Mouse (Mus musculus) heart, postnatal 36 days (tissue): ENCODE measurements at regions not wholly inside any gene's neighbourhood (a gene's known extent, or its start where the extent isn't known, plus 50 kb on each side); places are given as distances from the start of the nearest gene placed in this dataset.

Experiments
- DNase-seq, 2 experiments: peaks; one replicate each; pipeline ENCODE4 v3.0.0; 2021 to 2022
- intact Hi-C: fragments of 180-260 bp; cut with DNase I; formaldehyde crosslinking; loops from one replicate; pipeline ENCODE4 v1.15.1; 2025

DNA sequence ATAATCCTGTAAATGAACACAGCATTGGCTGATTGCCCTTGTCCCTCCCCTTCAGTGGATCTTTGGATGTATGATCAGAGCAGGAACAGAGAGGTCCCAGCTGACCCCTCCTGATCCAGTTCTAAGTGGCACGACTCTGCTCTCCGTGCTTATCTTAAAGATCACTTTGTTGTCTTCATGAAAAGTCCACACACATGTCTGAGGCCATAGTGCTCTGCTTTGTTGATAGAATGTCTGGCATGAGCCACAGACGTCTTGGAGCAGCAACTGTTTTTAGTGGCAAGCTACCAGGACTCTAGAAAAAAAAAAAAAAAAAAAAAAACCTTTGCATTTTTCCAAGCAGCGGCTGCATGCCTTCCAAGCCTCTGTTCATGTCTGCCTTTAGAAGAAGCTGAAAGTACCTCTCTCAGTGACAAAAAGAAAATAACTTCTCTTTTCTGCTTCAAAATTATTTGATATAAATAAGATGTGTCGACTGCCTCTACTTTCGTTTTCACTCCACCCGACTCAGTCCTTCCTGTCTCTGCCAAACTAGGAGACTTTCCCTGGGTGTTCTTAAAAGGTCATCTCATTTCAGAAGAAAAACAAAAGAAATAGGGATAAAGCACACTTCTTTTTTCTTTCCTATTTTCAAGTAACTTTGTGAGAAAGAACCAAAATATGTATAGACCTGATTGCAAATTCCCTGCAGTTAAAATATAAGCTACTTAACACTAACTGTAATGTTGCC, 63.9 kb upstream of the Mbnl1 start:
- intact Hi-C loops = loop anchor here (5.0 kb wide), 1 partner anchor 204 kb away; no protein-coding TSS in a partner anchor
- peak; percentile 35 to 66 for DNase-seq

DNA sequence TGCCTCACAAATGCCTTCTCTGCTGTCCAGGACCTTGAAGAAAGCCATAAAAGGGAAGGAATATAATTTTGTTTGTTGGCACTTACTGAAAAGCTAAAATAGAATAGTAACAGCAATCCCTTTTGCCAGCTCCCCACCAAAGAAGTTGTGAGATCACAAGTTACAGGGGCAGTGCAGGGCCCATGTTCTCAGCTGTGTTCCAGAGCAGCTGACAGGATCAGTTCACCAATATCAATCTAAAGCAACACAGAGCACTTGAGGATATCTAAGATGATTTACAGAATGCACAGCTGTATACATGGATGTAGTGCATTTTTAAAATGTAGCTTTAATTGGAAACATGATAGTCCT, 63.4 kb upstream of the Mbnl1 start:
- DNase-seq = peak; percentile 9 to 43
- intact Hi-C loops = loop anchor here (5.0 kb wide), 1 partner anchor 203 kb away; no protein-coding TSS in a partner anchor

DNA sequence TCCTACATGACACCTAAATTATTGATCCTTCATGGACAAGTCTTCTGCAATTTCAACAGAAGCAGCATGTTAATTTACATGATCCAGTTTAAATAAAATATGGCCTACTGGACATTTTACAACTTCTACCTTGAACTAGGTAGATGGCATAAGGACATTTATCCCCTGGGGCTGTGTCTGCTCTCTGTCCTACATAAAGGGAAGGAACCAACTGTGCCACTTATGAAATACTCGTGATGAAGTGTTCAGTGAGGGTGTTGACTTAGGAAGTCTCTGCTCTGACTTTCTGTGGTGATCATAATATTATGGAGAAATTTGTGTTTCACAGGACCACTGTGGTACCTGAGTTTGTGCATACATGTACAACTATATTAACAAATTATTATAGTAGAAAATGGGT, 60.9 kb upstream of the Mbnl1 start:
- intact Hi-C loops = no loop called here
- no peak for DNase-seq

DNA sequence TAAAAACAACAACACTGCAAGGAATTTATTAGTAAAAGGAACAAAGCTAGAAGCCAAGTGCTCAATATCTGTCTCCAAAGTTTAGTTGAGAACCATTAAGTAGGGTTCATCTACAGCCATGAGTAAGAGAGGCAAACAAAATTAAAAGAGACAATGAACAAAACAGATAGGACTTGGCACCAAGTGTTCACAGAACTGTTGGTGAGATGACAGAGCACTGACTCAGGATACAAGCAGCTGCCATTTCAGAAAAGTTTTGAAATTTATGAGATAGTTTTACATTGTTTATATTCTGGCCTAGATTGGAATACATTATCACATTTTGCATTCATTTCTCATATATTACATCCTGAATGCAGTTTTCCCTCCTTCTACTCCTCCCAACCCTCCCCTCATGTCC, 60.4 kb upstream of the Mbnl1 start:
- intact Hi-C loops = no loop called here
- DNase-seq = no peak

- DNase-seq = no peak
- intact Hi-C loops = no loop called here
Measured at GRCm38 (mm10) chr3:60413749-60414148, 58.9 kb upstream of the Mbnl1 start.

DNA sequence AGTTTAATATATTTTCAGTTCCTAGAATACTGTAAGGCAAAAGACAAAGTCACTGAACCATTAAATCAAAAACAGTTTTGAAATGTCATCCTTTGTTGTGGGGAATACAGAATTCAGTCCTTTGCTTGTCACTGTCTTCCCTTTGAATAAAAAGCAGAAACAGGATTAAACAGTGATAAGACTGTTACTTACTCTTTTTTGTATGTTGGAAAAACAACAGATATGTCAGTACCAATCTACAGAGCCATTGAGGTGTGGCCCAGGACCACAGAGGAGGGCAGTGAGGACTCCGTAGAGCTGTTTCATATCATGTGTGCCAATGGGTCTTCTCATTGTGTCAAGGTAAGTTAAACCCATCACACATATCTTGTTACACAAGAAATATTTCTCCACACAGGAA, 55.6 kb upstream of the Mbnl1 start:
- intact Hi-C loops = no loop called here
- no peak for DNase-seq

DNA sequence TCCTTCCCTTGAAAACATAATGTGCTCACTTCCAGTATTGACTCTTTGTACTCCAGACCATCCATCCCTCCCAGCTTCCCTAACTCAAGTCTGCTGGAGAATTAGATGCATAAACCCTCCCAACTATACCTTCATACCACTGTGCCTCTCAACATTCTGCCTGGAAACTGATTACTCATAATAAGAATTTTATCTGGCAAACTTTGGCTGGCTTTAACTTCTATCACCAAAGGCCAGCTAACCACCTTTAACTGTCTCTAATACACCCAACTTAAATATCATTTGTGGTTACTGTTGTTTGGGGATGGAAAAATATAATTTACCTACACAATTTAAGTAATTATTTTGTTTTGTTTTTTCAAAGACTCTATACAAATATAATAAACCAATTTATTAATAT, 54.0 kb upstream of the Mbnl1 start:
- intact Hi-C loops = no loop called here
- DNase-seq = no peak

DNA sequence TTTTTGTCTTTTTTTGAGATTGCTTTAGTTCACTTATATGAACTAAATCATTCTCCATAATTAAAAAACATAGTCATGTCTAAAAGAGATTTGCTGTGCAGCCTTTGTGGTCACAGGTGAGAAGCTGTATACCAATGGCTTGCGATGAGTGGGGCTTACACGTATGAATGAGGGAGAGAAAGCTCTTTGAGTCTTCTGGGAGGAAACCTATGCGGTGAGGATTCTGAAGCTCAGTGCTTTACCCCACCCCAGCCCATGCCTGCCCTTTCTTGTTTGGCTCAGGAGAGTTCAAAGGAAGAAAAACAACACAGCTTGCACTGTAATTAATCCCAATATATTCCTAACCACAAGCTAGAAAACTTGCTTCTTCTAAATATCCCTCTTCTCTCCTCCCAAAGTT, 53.4 kb upstream of the Mbnl1 start:
- DNase-seq = no peak
- intact Hi-C loops = no loop called here
